Mouse (Mus musculus) heart, embryonic 14.5 days (tissue): ENCODE measurements at regions not wholly inside any gene's neighbourhood (a gene's known extent, or its start where the extent isn't known, plus 50 kb on each side); places are given as distances from the start of the nearest gene placed in this dataset.

ENCODE experiments used
- ATAC-seq: fragments of 200-750 bp; cut with Nextera tagmentation; 2 replicates; pipeline ENCODE4 v1.8.0; 2017; ENCODE audit warnings: low read depth, moderate TSS enrichment; ENCODE audit not compliant: insufficient number of reproducible peaks, insufficient read depth, low FRiP score
- H3K27ac ChIP-seq, 2 experiments: fragments of 200-500 bp in 1 of 2; fragments of 300-500 bp in 1 of 2; sonication (generic) in 1 of 2; replicated peaks in 1 of 2; 2 replicates each; pipeline ENCODE4 v1.5.1; 2012 to 2014; ENCODE audit warnings: low read depth in 2 of 2, low read length in 2 of 2, control low read depth in 1 of 2, mild to moderate bottlenecking in 1 of 2, mixed read lengths in 1 of 2; ENCODE audit not compliant: control insufficient read depth in 1 of 2, insufficient read depth in 1 of 2
- H3K27me3 ChIP-seq: fragments of 300-500 bp; sonication (generic); 2 replicates; pipeline ENCODE4 v1.6.1; 2014; ENCODE audit warnings: mild to moderate bottlenecking, low read length, control low read depth; ENCODE audit not compliant: control insufficient read depth, insufficient read depth
- H3K36me3 ChIP-seq: fragments of 300-500 bp; sonication (generic); 2 replicates; pipeline ENCODE4 v1.6.1; 2014; ENCODE audit warnings: mild to moderate bottlenecking, control low read depth, low read length, mixed read lengths; ENCODE audit not compliant: control insufficient read depth, insufficient read depth
- H3K4me1 ChIP-seq, 2 experiments: fragments of 200-500 bp in 1 of 2; fragments of 300-500 bp in 1 of 2; sonication (generic) in 1 of 2; 2 replicates each; pipeline ENCODE4 v1.6.1; 2012 to 2014; ENCODE audit warnings: low read length in 2 of 2, control low read depth in 1 of 2, mixed read lengths in 1 of 2; ENCODE audit not compliant: control insufficient read depth in 2 of 2, insufficient read depth in 2 of 2
- H3K4me2 ChIP-seq: fragments of 300-500 bp; sonication (generic); 2 replicates; pipeline ENCODE4 v1.6.1; 2014; ENCODE audit warnings: mild to moderate bottlenecking, low read length
- H3K4me3 ChIP-seq, 2 experiments: fragments of 200-500 bp in 1 of 2; fragments of 300-500 bp in 1 of 2; sonication (generic) in 1 of 2; 2 replicates each; pipeline ENCODE4 v1.5.1; 2012 to 2014; ENCODE audit warnings: low read length in 2 of 2, mild to moderate bottlenecking in 2 of 2, control low read depth in 1 of 2, low read depth in 1 of 2, moderate library complexity in 1 of 2; ENCODE audit not compliant: control insufficient read depth in 1 of 2, insufficient read depth in 1 of 2
- H3K9ac ChIP-seq: fragments of 300-500 bp; sonication (generic); 2 replicates; pipeline ENCODE4 v1.6.1; 2014; ENCODE audit warnings: mild to moderate bottlenecking, low read length
- H3K9me3 ChIP-seq: fragments of 300-500 bp; sonication (generic); 2 replicates; pipeline ENCODE4 v1.6.1; 2016; ENCODE audit warnings: low read length, control low read depth; ENCODE audit not compliant: control insufficient read depth
- WGBS: fragments of 180-500 bp; shearing (Covaris S2); extraction: QIAGEN DNeasy Blood & Tissue Kit; methylation state at CpG from one replicate; pipeline ENCODE4 v1.1.7; 2014; 5-methylcytosine and 5-hydroxymethylcytosine counted together

GRCm38 (mm10) chr11:105520398-105520797 lies 63.9 kb upstream of the March10 start:
- Histone ChIP-seq H3K27ac (no peak overlapping the region), H3K4me2 (no peak overlapping the region), H3K9me3 (no peaks in the 10 kb centered on the region), H3K36me3 (no peaks in the 10 kb centered on the region), H3K9ac (no peak overlapping the region), H3K4me3 (no peak overlapping the region), H3K4me1 (peaks cover under 1% of the 10 kb centered on the region in 2 experiments; a peak in 3 of 4 replicates), H3K27me3 (no peaks in the 10 kb centered on the region)
- WGBS: 87% methylated on average over 3 of the region's 3 CpGs
- ATAC-seq: no peak

- Histone ChIP-seq H3K9me3 (no peaks in the 10 kb centered on the region), H3K4me3 (no peak overlapping the region), H3K4me2 (no peak overlapping the region), H3K36me3 (no peaks in the 10 kb centered on the region), H3K4me1 (peaks cover 16 to 18% of the 10 kb centered on the region in 2 experiments), H3K27me3 (no peaks in the 10 kb centered on the region), H3K27ac (no peak overlapping the region), H3K9ac (no peak overlapping the region)
- WGBS: 82% methylated on average over 10 of the region's 10 CpGs
- ATAC-seq: no peak
Observed at GRCm38 (mm10) chr11:105513275-105513674, 56.7 kb upstream of the March10 start.

- Histone ChIP-seq H3K9me3 (no peaks in the 10 kb centered on the region), H3K4me2 (no peak overlapping the region), H3K4me3 (no peak overlapping the region), H3K27ac (peak overlapping the region; percentile 11 to 17; a peak in 1 of 4 replicates), H3K36me3 (no peaks in the 10 kb centered on the region), H3K9ac (no peak overlapping the region), H3K27me3 (no peaks in the 10 kb centered on the region), H3K4me1 (peaks cover 34 to 44% of the 10 kb centered on the region in 2 experiments)
- 53% methylated on average over 4 of the region's 4 CpGs for WGBS
- no peak for ATAC-seq
Observed at GRCm38 (mm10) chr11:105510626-105511025, 54.1 kb upstream of the March10 start.

GRCm38 (mm10) chr11:105510056-105510455 lies 53.5 kb upstream of the March10 start:
- H3K27me3 ChIP-seq: no peaks in the 10 kb centered on the region
- H3K4me3 ChIP-seq: no peak overlapping the region
- H3K9me3 ChIP-seq: no peaks in the 10 kb centered on the region
- WGBS: 25% methylated on average over 7 of the region's 7 CpGs
- H3K4me2 ChIP-seq: no peak overlapping the region
- no peak overlapping the region for H3K9ac ChIP-seq
- no peaks in the 10 kb centered on the region for H3K36me3 ChIP-seq
- no peak for ATAC-seq
- H3K4me1 ChIP-seq: peaks cover 37 to 49% of the 10 kb centered on the region in 2 experiments
- H3K27ac ChIP-seq: peak overlapping the region in 1 of 2 experiments; percentile 17; a peak in 1 of 4 replicates

- Histone ChIP-seq H3K27me3 (no peaks in the 10 kb centered on the region), H3K36me3 (no peaks in the 10 kb centered on the region), H3K4me1 (peaks cover 43 to 56% of the 10 kb centered on the region in 2 experiments), H3K4me3 (no peak overlapping the region), H3K9me3 (no peaks in the 10 kb centered on the region), H3K9ac (no peak overlapping the region), H3K27ac (peak overlapping the region in 1 of 2 experiments; percentile 62; a peak in 1 of 4 replicates), H3K4me2 (peak overlapping the region; percentile 42)
- ATAC-seq: no peak
- 64% methylated on average over 7 of the region's 7 CpGs for WGBS
Observed at GRCm38 (mm10) chr11:105508660-105509038, 52.1 kb upstream of the March10 start.

GRCm38 (mm10) chr11:105507972-105508659 lies 51.6 kb upstream of the March10 start:
- WGBS: 2% methylated on average over 6 of the region's 6 CpGs
- H3K27ac ChIP-seq: peak overlapping the region in 1 of 2 experiments; percentile 62; a peak in 2 of 4 replicates
- no peaks in the 10 kb centered on the region for H3K27me3 ChIP-seq
- ATAC-seq: no peak
- H3K4me1 ChIP-seq: peaks cover 43 to 56% of the 10 kb centered on the region in 2 experiments
- H3K4me2 ChIP-seq: peak overlapping the region; percentile 42
- H3K4me3 ChIP-seq: no peak overlapping the region
- no peaks in the 10 kb centered on the region for H3K9me3 ChIP-seq
- no peaks in the 10 kb centered on the region for H3K36me3 ChIP-seq
- H3K9ac ChIP-seq: peak overlapping the region; percentile 38; the same call in 1 of the 2 replicates

GRCm38 (mm10) chr11:105507332-105507971 lies 50.9 kb upstream of the March10 start:
- no peaks in the 10 kb centered on the region for H3K9me3 ChIP-seq
- no peaks in the 10 kb centered on the region for H3K27me3 ChIP-seq
- H3K36me3 ChIP-seq: no peaks in the 10 kb centered on the region
- H3K4me2 ChIP-seq: no peak overlapping the region
- no peak overlapping the region for H3K4me3 ChIP-seq
- H3K27ac ChIP-seq: peak overlapping the region; percentile 8 to 20; a peak in 2 of 4 replicates
- no peak overlapping the region for H3K9ac ChIP-seq
- H3K4me1 ChIP-seq: peaks cover 43 to 56% of the 10 kb centered on the region in 2 experiments
- WGBS: 50% methylated on average over 8 of the region's 8 CpGs
- ATAC-seq: no peak
